In the genomic region with DNA sequence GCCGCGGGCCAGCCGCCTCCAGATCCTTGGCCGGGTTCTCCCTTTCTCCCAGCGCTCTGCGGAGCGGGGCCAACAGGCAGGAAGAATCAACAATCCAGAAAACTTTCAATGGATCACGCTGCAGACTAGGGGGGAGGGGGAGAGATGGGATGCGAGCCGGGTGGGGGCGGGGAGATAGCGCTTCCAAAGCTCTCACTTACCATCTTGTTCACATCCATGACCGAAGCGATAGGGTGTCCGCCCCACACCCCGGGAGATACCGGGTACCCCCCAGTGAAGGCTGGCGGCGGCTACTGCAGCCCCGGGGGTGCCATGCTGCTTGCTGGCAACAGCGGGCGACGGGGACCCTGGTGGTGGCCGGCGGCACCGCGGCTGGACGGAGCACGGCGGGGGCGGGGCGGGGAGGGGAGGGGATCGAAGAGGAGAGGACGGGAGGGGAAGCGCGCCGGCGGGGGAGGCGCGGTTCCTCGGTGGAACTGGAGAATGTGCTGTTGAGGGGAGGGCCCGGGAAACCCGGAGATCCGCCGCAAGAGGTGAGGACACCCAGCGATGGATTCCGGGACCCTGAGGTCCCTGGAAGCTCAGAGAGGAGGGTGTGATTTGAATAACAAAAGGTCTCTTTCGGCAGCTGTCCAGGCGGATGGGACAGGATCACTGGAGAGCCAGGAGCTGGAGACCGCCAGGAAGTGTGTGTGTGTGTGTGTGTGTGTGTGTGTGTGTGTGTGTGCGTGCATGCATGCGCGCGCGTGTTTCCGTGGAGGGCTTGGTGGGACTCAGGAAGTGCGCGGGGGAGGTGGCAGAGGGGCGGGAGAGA, we compare ENCODE assay signal across 8 mouse cellular contexts. TPM values are rescaled to one million over a fixed set of nuclear protein-coding genes. Genes with fewer than 3 reads are reported as not detected.
DNase-seq lines count a peak whose midpoint lies in the region; ATAC-seq and TF ChIP-seq lines count a peak whose summit lies in the region.

No protein-coding gene starts in this region.

- no peaks in the 10 kb centered on the region for H3K9me3 ChIP-seq in embryonic facial prominence, embryonic 14.5 days (ENCODE audit: control insufficient read depth, low read length)
- no peaks in the 10 kb centered on the region for H3K9me3 ChIP-seq in heart, embryonic 11.5 days (replicated peaks; ENCODE audit: control insufficient read depth, low read length)
- H3K9me3 ChIP-seq in kidney, embryonic 15.5 days (replicated peaks): no peaks in the 10 kb centered on the region
- H3K9me3 ChIP-seq in midbrain, embryonic 16.5 days (replicated peaks; ENCODE audit: control insufficient read depth, low read length, poor library complexity, severe bottlenecking): no peaks in the 10 kb centered on the region

- TF ChIP-seq CTCF in spleen, adult 2 months (IDR thresholded peaks at IDR 0.05; ENCODE audit: extremely low read depth, insufficient read depth, insufficient read length, insufficient replicate concordance): peak; percentile 22; the same call in 1 of the 2 replicates

- peak overlapping the region; percentile 72 for H3K4me3 ChIP-seq in embryonic facial prominence, embryonic 14.5 days (ENCODE audit: low read depth, low read length)
- peak overlapping the region; percentile 72 for H3K4me3 ChIP-seq in heart, embryonic 11.5 days (ENCODE audit: low read depth, low read length)
- H3K4me3 ChIP-seq in kidney, embryonic 15.5 days (replicated peaks): peak overlapping the region; percentile 78
- H3K4me3 ChIP-seq in midbrain, embryonic 16.5 days (ENCODE audit: low read depth, low read length): peak overlapping the region; percentile 61
- H3K4me3 ChIP-seq in spleen, adult 2 months (ENCODE audit: extremely low read depth, insufficient read depth, insufficient read length): peak overlapping the region; percentile 68

- no peak for TF ChIP-seq POLR2A in spleen, adult 2 months (IDR thresholded peaks at IDR 0.05; ENCODE audit: low read depth, low read length)

- H3K4me1 ChIP-seq in embryonic facial prominence, embryonic 14.5 days (ENCODE audit: control insufficient read depth, insufficient read depth, low read length): peaks cover 8% of the 10 kb centered on the region; the same call in 1 of the 2 replicates
- H3K4me1 ChIP-seq in heart, embryonic 11.5 days (ENCODE audit: control insufficient read depth, insufficient read depth, low read length): peaks cover 17% of the 10 kb centered on the region
- H3K4me1 ChIP-seq in kidney, embryonic 15.5 days: peaks cover 54% of the 10 kb centered on the region
- peaks cover 16% of the 10 kb centered on the region for H3K4me1 ChIP-seq in midbrain, embryonic 16.5 days (ENCODE audit: control insufficient read depth, insufficient read depth, low read length)
- peaks cover 2% of the 10 kb centered on the region; the same call in 1 of the 2 replicates for H3K4me1 ChIP-seq in spleen, adult 2 months (ENCODE audit: control insufficient read depth, insufficient read depth, insufficient read length)

- peak overlapping the region; percentile 85 for H3K27ac ChIP-seq in embryonic facial prominence, embryonic 14.5 days (replicated peaks; ENCODE audit: low read depth, low read length)
- H3K27ac ChIP-seq in heart, embryonic 11.5 days (ENCODE audit: low read depth, low read length): peak overlapping the region; percentile 80
- peak overlapping the region; percentile 96 for H3K27ac ChIP-seq in kidney, embryonic 15.5 days
- H3K27ac ChIP-seq in midbrain, embryonic 16.5 days (ENCODE audit: low read length): peak overlapping the region; percentile 90
- H3K27ac ChIP-seq in spleen, adult 2 months (ENCODE audit: insufficient read depth, low read length): peak overlapping the region; percentile 48; the same call in 1 of the 2 replicates

- DNase-seq in 3134 (ENCODE audit: extremely low read depth, insufficient read length, low spot score) (peak; percentile 83), liver (peak; percentile 66)
- DNase-seq in adrenal gland, postnatal 14 days: peak; percentile 90
- peak; percentile 87 for DNase-seq in embryonic facial prominence, embryonic 14.5 days (ENCODE audit: low spot score)
- DNase-seq in spleen, adult 2 months (ENCODE audit: low read depth in 1 of 2, low spot score in 2 of 2): peak in 1 of 2 experiments; percentile 66

- ATAC-seq in embryonic facial prominence, embryonic 14.5 days (ENCODE audit: low read depth): peak; percentile 82
- ATAC-seq in heart, embryonic 11.5 days (replicated peaks; ENCODE audit: insufficient number of reproducible peaks, low FRiP score, low TSS enrichment): peak; percentile 80
- peak; percentile 84 for ATAC-seq in kidney, embryonic 15.5 days (replicated peaks; ENCODE audit: low FRiP score)
- ATAC-seq in midbrain, embryonic 16.5 days: peak; percentile 81

- H3K9ac ChIP-seq in embryonic facial prominence, embryonic 14.5 days (ENCODE audit: low read depth, low read length): peak overlapping the region; percentile 74
- H3K9ac ChIP-seq in heart, embryonic 11.5 days (ENCODE audit: low read depth, low read length): peak overlapping the region; percentile 80
- H3K9ac ChIP-seq in kidney, embryonic 15.5 days: peak overlapping the region; percentile 79
- H3K9ac ChIP-seq in midbrain, embryonic 16.5 days (ENCODE audit: low read depth, low read length): peak overlapping the region; percentile 82

- no peaks in the 10 kb centered on the region for H3K36me3 ChIP-seq in embryonic facial prominence, embryonic 14.5 days (ENCODE audit: control insufficient read depth, insufficient read depth, low read length)
- no peaks in the 10 kb centered on the region for H3K36me3 ChIP-seq in heart, embryonic 11.5 days (ENCODE audit: control insufficient read depth, insufficient read depth, low read length)
- H3K36me3 ChIP-seq in kidney, embryonic 15.5 days: peaks cover 7% of the 10 kb centered on the region
- no peaks in the 10 kb centered on the region for H3K36me3 ChIP-seq in midbrain, embryonic 16.5 days (ENCODE audit: control insufficient read depth, insufficient read depth, low read length)
- no peaks in the 10 kb centered on the region for H3K36me3 ChIP-seq in spleen, adult 2 months (ENCODE audit: control insufficient read depth, insufficient read depth, low read length)

- under 1% methylated on average over 26 of the region's 59 CpGs for WGBS in embryonic facial prominence, embryonic 14.5 days
- WGBS in heart, embryonic 11.5 days (ENCODE audit: insufficient replicate concordance): under 1% methylated on average over 52 of the region's 59 CpGs
- 1% methylated on average over 51 of the region's 59 CpGs for WGBS in kidney, embryonic 15.5 days
- 1% methylated on average over 46 of the region's 59 CpGs for WGBS in midbrain, embryonic 16.5 days
- 3% methylated on average over 43 of the region's 59 CpGs for WGBS in spleen, adult 2 months

- H3K27me3 ChIP-seq in embryonic facial prominence, embryonic 14.5 days (replicated peaks; ENCODE audit: control insufficient read depth, insufficient read depth, low read length): no peaks in the 10 kb centered on the region
- no peaks in the 10 kb centered on the region for H3K27me3 ChIP-seq in heart, embryonic 11.5 days (ENCODE audit: control insufficient read depth, insufficient read depth, low read length)
- no peaks in the 10 kb centered on the region for H3K27me3 ChIP-seq in kidney, embryonic 15.5 days
- H3K27me3 ChIP-seq in midbrain, embryonic 16.5 days (ENCODE audit: control insufficient read depth, insufficient read depth, low read depth, low read length): no peaks in the 10 kb centered on the region
- peaks cover 7% of the 10 kb centered on the region; the same call in 1 of the 2 replicates for H3K27me3 ChIP-seq in spleen, adult 2 months (ENCODE audit: control insufficient read depth, insufficient read depth, low read length)

- H3K4me2 ChIP-seq in embryonic facial prominence, embryonic 14.5 days (ENCODE audit: low read depth, low read length): peak overlapping the region; percentile 85
- H3K4me2 ChIP-seq in heart, embryonic 11.5 days: peak overlapping the region; percentile 96
- H3K4me2 ChIP-seq in kidney, embryonic 15.5 days: peak overlapping the region; percentile 91
- peak overlapping the region; percentile 95 for H3K4me2 ChIP-seq in midbrain, embryonic 16.5 days (ENCODE audit: low read length)

RNA-seq across cellular contexts. Expression of a gene that starts 55.8 kb away (rescaled TPM):
- 31.1 and 38.5 TPM in 2 replicates for total RNA-seq in adrenal gland, postnatal 14 days (2021)
- polyA plus RNA-seq in embryonic facial prominence, embryonic 14.5 days (2014; fragmentation: Nextera tagmentation; extraction: Ambion mirVana): 45.6 and 47.1 TPM in 2 replicates
- polyA plus RNA-seq in heart, embryonic 11.5 days (2014; fragmentation: Nextera tagmentation; extraction: Ambion mirVana): 33.2 and 37.6 TPM in 2 replicates
- 43.2 and 45.2 TPM in 2 replicates for polyA plus RNA-seq in kidney, embryonic 15.5 days (2015; fragmentation: Nextera tagmentation; extraction: Ambion mirVana)
- 39.4 and 39.7 TPM in 2 replicates for polyA plus RNA-seq in midbrain, embryonic 16.5 days (2015; fragmentation: Nextera tagmentation; extraction: Ambion mirVana)
- polyA plus RNA-seq in spleen, adult 2 months (2012; rRNA removed): 18.3 and 21.8 TPM in 2 replicates
